Mouse (Mus musculus): ENCODE measurements around the gene Tns3.
"Not testable (repeated sequence)": the region's sequence is repeated elsewhere in the genome, so short reads cannot be mapped to it uniquely, and the experiment has no call there.

Gene Tns3

GRCm38 (mm10) chr11:8534893-8535292 lies 129.4 kb downstream of the Tns3 start:
- DNase-seq (ENCODE audit: extremely low read depth, low read depth, low spot score), result no peak

- DNase-seq (ENCODE audit: extremely low read depth, low read depth, low spot score), result not testable (repeated sequence)
These were observed 131.6 kb downstream of the Tns3 start for GRCm38 (mm10) chr11:8532771-8533170.

GRCm38 (mm10) chr11:8532112-8532747 lies 132.1 kb downstream of the Tns3 start:
- DNase-seq (ENCODE audit: extremely low read depth, low read depth, low spot score), result no peak

GRCm38 (mm10) chr11:8530506-8530905 lies 133.8 kb downstream of the Tns3 start:
- DNase-seq (ENCODE audit: extremely low read depth, low read depth, low spot score), result no peak

GRCm38 (mm10) chr11:8530036-8530435 lies 134.3 kb downstream of the Tns3 start:
- DNase-seq (ENCODE audit: extremely low read depth, low read depth, low spot score), result no peak

- no peak for DNase-seq (ENCODE audit: extremely low read depth, low read depth, low spot score)
These were observed 138.7 kb downstream of the Tns3 start for GRCm38 (mm10) chr11:8525463-8526145.

- no peak for DNase-seq (ENCODE audit: extremely low read depth, low read depth, low spot score)
These were observed 140.8 kb downstream of the Tns3 start for GRCm38 (mm10) chr11:8523344-8524126.

- no peak for DNase-seq (ENCODE audit: extremely low read depth, low read depth, low spot score)
These were observed 150.7 kb downstream of the Tns3 start for GRCm38 (mm10) chr11:8513359-8514253.

GRCm38 (mm10) chr11:8510294-8510693 lies 154.0 kb downstream of the Tns3 start:
- no peak for DNase-seq (ENCODE audit: extremely low read depth, low read depth, low spot score)

- DNase-seq (ENCODE audit: extremely low read depth, low read depth, low spot score), result no peak
These were observed 154.7 kb downstream of the Tns3 start for GRCm38 (mm10) chr11:8509614-8510013.

GRCm38 (mm10) chr11:8503735-8504134 lies 160.6 kb downstream of the Tns3 start:
- DNase-seq (ENCODE audit: extremely low read depth, low read depth, low spot score), result no peak

- DNase-seq (ENCODE audit: extremely low read depth, low read depth, low spot score), result no peak
These were observed 163.5 kb downstream of the Tns3 start for GRCm38 (mm10) chr11:8500855-8501254.

GRCm38 (mm10) chr11:8497136-8497535 lies 167.2 kb downstream of the Tns3 start:
- no peak for DNase-seq (ENCODE audit: extremely low read depth, low read depth, low spot score)

- DNase-seq (ENCODE audit: extremely low read depth, low read depth, low spot score), result no peak
These were observed 167.6 kb downstream of the Tns3 start for GRCm38 (mm10) chr11:8496686-8497085.

GRCm38 (mm10) chr11:8495801-8496200 lies 168.5 kb downstream of the Tns3 start:
- no peak for DNase-seq (ENCODE audit: extremely low read depth, low read depth, low spot score)

GRCm38 (mm10) chr11:8495036-8495435 lies 169.3 kb downstream of the Tns3 start:
- DNase-seq (ENCODE audit: extremely low read depth, low read depth, low spot score), result no peak

GRCm38 (mm10) chr11:8493931-8494490 lies 170.3 kb downstream of the Tns3 start:
- no peak for DNase-seq (ENCODE audit: extremely low read depth, low read depth, low spot score)

GRCm38 (mm10) chr11:8492332-8492731 lies 172.0 kb downstream of the Tns3 start:
- DNase-seq (ENCODE audit: extremely low read depth, low read depth, low spot score), result no peak

- DNase-seq (ENCODE audit: extremely low read depth, low read depth, low spot score), result no peak
These were observed 176.1 kb downstream of the Tns3 start for GRCm38 (mm10) chr11:8488248-8488647.

GRCm38 (mm10) chr11:8486552-8486951 lies 177.8 kb downstream of the Tns3 start:
- DNase-seq (ENCODE audit: extremely low read depth, low read depth, low spot score), result no peak

- DNase-seq (ENCODE audit: extremely low read depth, low read depth, low spot score), result no peak
These were observed 179.8 kb downstream of the Tns3 start for GRCm38 (mm10) chr11:8484538-8484937.

Measured in fat pad, adult 2 months (tissue).